Mouse (Mus musculus): Measurements from ENCODE around the gene Smoc1.

Smoc1 gene

DNA sequence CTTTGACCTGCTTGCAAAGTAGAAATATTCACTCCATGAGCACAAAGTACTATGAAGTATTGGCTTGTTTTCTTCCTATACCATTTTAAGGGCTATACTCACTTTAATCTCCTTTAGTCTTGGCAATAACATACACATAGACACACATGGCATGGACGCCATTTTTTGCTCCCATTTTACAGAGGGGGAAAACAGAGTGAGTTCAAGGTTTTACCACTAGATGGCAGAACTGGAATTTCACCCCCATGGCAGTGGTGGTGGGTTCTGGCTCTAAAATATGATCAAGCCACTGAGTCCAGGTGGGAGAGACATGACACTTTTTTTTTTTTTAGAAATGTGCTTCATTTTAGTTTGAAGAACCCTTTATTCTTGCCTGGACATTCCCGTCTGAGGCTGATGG, 1.6 kb upstream of the Smoc1 start:
- DNase-seq (ENCODE audit: low read depth), result no peak

GRCm38 (mm10) chr12:81026995-81027942, 661 bp downstream of the Smoc1 start:
- DNase-seq (ENCODE audit: low read depth), result no peak

GRCm38 (mm10) chr12:81028291-81028920, 1.8 kb downstream of the Smoc1 start:
- DNase-seq (ENCODE audit: low read depth), result no peak

DNA sequence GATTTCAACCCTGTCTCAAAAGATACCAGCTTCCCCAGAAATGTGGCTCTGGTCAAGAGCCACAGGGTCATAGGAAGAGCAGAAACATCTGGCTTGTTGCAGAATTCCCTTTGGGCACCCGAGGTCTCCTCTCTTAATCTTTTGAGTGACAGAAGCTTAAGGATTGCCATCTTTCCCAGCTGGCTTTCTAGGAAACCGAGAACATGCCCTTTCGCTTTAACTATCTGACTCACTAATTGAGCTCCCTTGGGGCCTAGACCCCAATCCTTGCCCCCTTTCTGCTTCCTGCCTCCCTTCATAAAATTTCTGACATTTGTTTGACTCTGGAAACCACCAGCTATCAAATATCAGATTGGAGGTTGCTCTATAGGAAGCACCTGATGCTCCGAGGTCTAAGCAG, 3.1 kb downstream of the Smoc1 start:
- no peak for DNase-seq (ENCODE audit: low read depth)

DNA sequence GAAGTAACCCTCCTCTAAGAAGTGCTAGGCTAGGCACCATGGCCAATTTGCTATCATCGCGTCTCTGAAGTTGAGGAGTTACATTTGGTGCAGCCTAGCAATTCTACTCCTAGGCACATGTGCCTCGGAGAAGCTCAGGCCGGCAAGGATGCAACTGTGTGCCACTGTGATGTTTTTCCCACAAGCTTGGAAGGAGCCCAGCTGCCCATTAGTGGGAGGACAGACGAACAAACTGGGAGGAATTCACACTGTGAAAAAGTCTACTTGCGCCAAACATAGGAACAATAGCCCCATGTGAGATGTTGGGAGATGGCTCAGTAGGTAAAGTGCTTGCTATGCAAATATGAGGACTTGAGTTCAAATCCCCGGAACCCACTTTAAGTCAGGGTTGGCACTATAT, 5.0 kb downstream of the Smoc1 start:
- no peak for DNase-seq (ENCODE audit: low read depth)

DNA sequence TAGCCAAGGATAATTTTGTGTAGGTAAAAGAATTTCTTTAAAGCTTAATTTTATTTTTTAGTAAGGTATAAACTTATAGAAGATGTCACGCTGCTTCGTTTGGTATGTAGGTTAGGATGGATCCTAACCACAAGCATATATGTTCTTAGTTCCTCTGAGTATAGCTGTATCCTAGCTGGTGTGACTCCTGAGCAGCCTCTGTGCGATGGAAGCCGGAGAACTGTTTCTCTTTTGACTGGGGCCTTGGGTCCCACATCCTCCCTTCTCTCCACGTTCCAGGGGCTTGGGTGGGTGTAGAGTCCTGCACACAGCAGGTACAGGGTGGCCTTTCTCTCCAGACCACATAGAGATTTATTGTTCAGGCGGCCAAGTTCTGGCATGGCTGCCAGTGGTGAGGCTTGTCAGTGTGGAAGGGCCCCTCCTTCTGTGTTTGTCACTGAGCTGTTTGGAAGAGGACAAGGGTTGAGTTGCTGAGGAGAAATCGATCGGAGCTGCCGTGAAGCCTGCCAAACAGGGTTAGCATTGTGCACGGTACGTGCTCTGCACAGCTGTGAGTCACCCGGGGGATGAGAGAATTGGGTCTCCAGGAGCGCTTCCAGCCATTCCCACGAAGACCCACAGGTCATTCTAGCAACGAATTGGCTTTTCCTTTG, 6.9 kb downstream of the Smoc1 start:
- DNase-seq (ENCODE audit: low read depth), result no peak

- DNase-seq (ENCODE audit: low read depth), result no peak
Observed at GRCm38 (mm10) chr12:81034042-81034417, 7.4 kb downstream of the Smoc1 start.

- DNase-seq (ENCODE audit: low read depth), result peak; percentile 83
Observed at GRCm38 (mm10) chr12:81035850-81036249, 9.2 kb downstream of the Smoc1 start.

DNA sequence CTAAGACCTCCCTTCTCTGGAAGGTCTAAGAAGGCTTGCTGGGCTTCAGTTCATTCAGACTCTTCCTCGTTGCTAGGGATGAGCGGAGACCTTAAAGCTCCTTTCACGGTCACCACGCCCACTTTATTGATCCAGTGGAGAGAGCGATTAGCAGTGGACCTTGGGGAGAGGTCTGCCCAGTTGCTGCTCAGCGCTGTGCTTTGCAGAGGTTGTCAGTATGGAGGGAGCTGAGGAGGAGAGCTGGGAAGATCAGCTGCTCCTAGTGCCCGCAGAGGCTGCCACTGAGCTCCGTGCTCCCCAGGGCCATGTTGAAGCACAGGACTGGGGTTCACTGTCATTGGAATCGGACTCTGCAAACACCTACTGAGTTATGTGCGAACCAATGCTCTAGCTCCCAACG, 17.0 kb downstream of the Smoc1 start:
- DNase-seq (ENCODE audit: low read depth), result no peak

DNA sequence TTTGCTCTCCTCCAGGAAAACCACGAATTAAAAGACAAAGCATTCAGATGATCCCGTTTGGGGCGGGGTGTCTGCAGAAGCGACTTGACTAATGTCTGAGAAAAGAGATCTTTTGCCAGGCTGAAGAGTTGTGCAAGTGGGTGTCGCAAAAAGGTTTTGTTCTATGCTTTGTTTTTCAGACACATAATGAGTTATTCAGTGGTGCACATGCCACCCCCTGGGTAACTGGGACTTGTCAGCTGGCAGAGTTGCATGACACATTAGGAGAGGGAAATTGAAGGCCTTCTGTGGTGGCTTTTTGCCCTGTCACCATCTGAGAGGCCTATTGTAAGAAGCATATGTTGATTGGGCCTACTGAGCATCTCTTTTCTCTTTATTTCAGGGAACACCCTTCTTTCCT, 20.3 kb downstream of the Smoc1 start:
- DNase-seq (ENCODE audit: low read depth), result peak; percentile 8

- no peak for DNase-seq (ENCODE audit: low read depth)
Observed at GRCm38 (mm10) chr12:81049661-81050060, 23.1 kb downstream of the Smoc1 start.

GRCm38 (mm10) chr12:81055000-81055705, 28.5 kb downstream of the Smoc1 start:
- no peak for DNase-seq (ENCODE audit: low read depth)

DNA sequence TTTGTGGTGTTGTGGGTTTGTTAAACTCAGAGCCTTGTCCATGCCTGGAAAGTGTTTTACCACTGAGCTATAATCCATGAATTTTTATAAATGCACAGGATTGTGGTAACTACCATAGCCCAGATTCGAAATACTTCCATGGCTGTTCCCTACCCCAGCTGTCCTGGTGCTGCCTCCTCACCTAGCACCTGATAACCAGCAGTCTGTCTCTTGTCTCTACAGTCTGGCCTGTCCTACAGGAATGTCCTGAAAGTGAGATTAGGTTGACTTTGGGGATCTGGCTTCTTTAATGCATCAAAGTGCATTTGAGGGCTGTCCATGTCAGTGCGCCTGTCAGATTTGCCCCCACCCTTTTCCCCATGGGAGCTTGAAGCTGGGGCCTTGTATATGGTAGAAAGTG, 29.2 kb downstream of the Smoc1 start:
- DNase-seq (ENCODE audit: low read depth), result no peak

GRCm38 (mm10) chr12:81057619-81058018, 31.0 kb downstream of the Smoc1 start:
- DNase-seq (ENCODE audit: low read depth), result no peak

DNA sequence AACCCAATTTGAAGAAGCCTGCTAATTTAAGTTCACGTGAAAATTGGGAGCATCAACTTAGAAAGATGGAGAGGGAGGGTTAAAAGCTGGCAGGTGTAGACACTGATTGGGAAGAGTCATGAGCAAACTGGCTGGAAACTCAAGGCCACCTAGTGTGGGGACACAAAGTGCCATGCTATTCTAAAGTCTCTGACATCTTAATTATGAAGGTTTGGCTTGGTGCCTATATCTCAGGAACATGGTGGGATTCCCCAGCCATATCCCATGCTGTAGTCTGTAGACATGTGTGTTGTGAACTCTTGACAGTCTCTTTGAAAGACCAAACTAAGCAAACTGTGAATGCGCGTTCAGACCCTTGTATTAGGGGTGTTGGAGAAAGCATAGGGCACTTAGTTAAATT, 32.0 kb downstream of the Smoc1 start:
- DNase-seq (ENCODE audit: low read depth), result no peak

DNA sequence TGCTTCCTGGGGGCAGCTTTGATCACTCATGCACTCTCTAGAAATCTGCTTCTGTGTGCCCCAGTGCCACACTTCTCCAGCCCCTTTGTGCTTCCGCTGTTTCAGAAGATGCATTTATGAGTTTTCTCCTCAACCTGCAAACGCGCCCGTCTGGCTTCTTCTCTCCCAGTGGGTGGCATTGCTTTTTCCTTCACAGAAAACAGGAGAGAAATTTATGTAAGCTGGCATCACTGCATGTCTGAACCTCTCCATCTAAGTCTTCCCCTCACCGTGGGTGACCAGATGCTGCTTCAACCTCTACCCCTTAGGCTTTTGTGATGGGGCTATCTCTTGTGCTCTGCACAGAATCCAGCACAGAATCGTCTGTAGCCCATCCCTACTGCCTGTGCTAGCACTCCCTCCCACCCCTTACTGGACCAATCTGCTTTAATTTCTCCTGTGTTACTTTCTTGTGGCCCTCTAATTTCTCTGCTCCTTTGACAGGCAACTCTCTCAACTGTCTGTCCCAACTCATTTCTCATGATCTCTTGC, 35.3 kb downstream of the Smoc1 start:
- no peak for DNase-seq (ENCODE audit: low read depth)

DNA sequence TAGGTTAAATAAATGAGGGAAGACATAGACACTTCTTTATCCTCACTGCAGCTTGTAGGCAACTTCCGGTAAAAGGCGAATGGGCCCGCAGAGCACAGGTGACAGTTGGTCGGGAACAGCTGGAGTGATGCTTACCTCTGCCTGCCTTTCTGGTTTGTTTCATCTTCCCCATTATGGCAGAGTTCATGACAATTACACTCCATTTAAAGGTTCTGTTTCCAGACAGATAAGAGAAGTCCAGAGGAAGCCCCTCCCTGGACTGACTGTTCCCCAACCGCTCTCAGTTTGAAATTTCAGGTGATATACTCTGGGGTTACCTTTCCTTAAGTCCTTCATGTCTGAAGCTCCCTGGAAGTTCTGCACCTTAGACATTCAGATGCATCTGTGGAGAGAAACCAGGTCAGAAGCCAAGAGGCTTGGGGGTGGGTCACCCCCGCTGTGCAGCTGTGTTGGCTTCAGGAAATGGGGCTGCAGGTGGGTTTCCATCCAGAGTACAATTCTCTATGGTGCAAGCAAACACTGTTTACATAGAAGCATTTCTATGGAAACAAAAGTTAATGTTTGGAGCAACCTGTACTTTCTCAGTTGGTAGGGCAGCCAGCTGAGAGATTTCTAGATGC, 36.8 kb downstream of the Smoc1 start:
- no peak for DNase-seq (ENCODE audit: low read depth)

GRCm38 (mm10) chr12:81074139-81074538, 47.5 kb downstream of the Smoc1 start:
- DNase-seq (ENCODE audit: low read depth), result no peak

DNA sequence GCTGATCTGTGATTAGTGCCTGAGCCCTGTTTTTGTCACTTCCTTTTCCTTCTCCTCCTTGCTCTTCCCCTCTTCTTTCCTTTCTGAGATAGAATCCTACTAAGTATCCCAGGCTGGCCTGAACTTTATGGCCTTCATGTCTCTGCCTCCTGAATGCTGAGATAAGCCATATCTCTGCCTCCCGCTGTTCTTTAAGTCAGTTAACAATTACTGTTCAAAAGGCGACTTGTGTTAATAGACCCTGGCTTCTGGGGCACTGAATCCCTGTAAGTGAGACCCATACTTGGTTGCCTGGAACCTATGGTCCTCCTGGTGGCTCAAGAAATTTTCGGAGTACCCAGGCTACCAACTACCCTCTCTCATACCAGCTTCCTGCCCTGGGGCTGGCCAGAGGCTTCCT, 48.3 kb downstream of the Smoc1 start:
- DNase-seq (ENCODE audit: low read depth), result no peak

- no peak for DNase-seq (ENCODE audit: low read depth)
Observed at GRCm38 (mm10) chr12:81077953-81078646, 51.5 kb downstream of the Smoc1 start.

DNA sequence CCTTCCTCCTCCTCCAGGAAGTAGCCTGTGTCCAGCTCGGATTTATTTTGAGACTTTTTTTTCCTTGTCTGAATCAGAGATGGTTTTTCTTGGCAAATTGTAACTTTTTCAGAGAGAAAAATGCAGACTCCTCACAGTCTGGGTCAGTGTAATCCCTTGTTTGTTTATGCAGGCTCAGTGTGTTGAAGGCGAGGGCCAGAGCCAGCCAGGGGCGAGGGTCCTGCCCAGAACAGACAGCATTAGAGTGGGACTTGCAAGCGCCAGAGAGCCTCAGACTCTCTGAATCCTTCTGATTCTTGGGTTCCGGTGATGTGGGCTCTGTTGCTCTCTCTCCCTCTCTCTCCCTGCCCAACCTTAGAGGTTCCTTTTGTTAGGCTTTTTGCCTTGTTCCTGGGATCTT, 53.7 kb downstream of the Smoc1 start:
- DNase-seq (ENCODE audit: low read depth), result no peak

All from 416B (cell line).